Mouse (Mus musculus) hindbrain, embryonic 12.5 days (tissue): ENCODE measurements around the gene Flvcr1. TPM values are rescaled to one million over a fixed set of nuclear protein-coding genes. Genes with fewer than 3 reads are reported as not detected.

Experiments used
- ATAC-seq: fragments of 200-750 bp; cut with Nextera tagmentation; 2 replicates; pipeline ENCODE4 v1.8.0; 2017; ENCODE audit warnings: moderate TSS enrichment; ENCODE audit not compliant: low FRiP score
- H3K27ac ChIP-seq: fragments of 300-500 bp; sonication (generic); 2 replicates; pipeline ENCODE4 v1.5.1; 2016; ENCODE audit warnings: mild to moderate bottlenecking
- H3K27me3 ChIP-seq: fragments of 300-500 bp; sonication (generic); 2 replicates; pipeline ENCODE4 v1.6.1; 2016; ENCODE audit warnings: mild to moderate bottlenecking
- H3K36me3 ChIP-seq: fragments of 300-500 bp; sonication (generic); 2 replicates; pipeline ENCODE4 v1.6.1; 2016; ENCODE audit warnings: mild to moderate bottlenecking
- H3K4me1 ChIP-seq: fragments of 300-500 bp; sonication (generic); 2 replicates; pipeline ENCODE4 v1.6.1; 2016
- H3K4me2 ChIP-seq: fragments of 300-500 bp; sonication (generic); replicated peaks from 2 replicates; pipeline ENCODE4 v1.6.1; 2016; ENCODE audit warnings: mild to moderate bottlenecking
- H3K4me3 ChIP-seq: fragments of 300-500 bp; sonication (generic); 2 replicates; pipeline ENCODE4 v1.5.1; 2016; ENCODE audit warnings: mild to moderate bottlenecking
- H3K9ac ChIP-seq: fragments of 300-500 bp; sonication (generic); 2 replicates; pipeline ENCODE4 v1.6.1; 2016; ENCODE audit warnings: mild to moderate bottlenecking, moderate library complexity
- H3K9me3 ChIP-seq: fragments of 300-500 bp; sonication (generic); replicated peaks from 2 replicates; pipeline ENCODE4 v1.6.1; 2016; ENCODE audit warnings: mild to moderate bottlenecking
- WGBS: fragments of 180-500 bp; shearing (Covaris S2); methylation state at CpG from one replicate; pipeline ENCODE4 v1.1.7; 2016; 5-methylcytosine and 5-hydroxymethylcytosine counted together
- polyA plus RNA-seq: library from polyadenylated mRNA; unstranded; fragments of >200 nt; fragmentation: Nextera tagmentation; extraction: Ambion mirVana; gene quantifications from 2 replicates; pipeline ENCODE4 v1.2.1, GENCODE M21; 2016

The Flvcr1 gene
- polyA plus RNA-seq, 1 experiment from 2014 or later = 9.6 TPM

- Histone ChIP-seq H3K27me3 (no peaks in the 10 kb centered on the region), H3K4me1 (peaks cover 30% of the 10 kb centered on the region), H3K4me3 (no peak overlapping the region), H3K36me3 (peaks cover 57% of the 10 kb centered on the region), H3K4me2 (no peak overlapping the region), H3K27ac (no peak overlapping the region), H3K9me3 (no peaks in the 10 kb centered on the region), H3K9ac (no peak overlapping the region)
- no peak for ATAC-seq
- 95% methylated on average over 8 of the region's 8 CpGs for WGBS
Observed at GRCm38 (mm10) chr1:190974191-190974590, 51.8 kb downstream of the Flvcr1 start.

DNA sequence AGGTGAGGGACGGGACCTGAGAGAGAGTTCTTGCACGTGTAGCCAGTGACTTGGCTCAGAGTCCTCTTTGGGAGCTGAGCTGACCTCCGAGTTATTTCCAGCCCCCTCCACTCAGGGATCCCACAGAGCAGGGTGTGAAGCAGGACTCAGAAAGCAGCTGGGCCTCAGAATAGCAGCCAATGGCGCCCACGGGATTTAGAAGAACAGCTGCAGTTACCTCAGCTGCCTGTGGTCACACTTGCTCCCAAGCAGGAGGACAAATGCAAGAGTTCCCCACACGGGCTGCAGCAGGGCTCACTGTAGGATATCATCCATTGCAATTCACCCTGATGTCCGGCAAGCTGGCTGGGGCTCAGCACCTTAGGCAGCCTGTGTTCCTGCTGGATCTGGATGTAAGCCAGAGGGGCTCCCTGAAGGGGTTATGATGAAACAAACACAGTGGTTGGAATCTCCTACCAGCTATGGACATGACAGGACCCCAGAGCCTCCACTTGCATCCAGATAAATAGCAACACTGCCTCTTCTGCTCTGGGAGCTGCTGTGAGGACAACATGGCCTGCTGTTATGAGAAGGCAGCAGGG, 53.3 kb downstream of the Flvcr1 start:
- 69% methylated on average over 7 of the region's 7 CpGs for WGBS
- no peaks in the 10 kb centered on the region for H3K27me3 ChIP-seq
- peaks cover 28% of the 10 kb centered on the region for H3K4me1 ChIP-seq
- no peak for ATAC-seq
- no peak overlapping the region for H3K27ac ChIP-seq
- H3K4me2 ChIP-seq = no peak overlapping the region
- H3K9ac ChIP-seq = no peak overlapping the region
- peaks cover 69% of the 10 kb centered on the region for H3K36me3 ChIP-seq
- H3K4me3 ChIP-seq = no peak overlapping the region
- no peaks in the 10 kb centered on the region for H3K9me3 ChIP-seq

- no peak overlapping the region for H3K4me2 ChIP-seq
- no peaks in the 10 kb centered on the region for H3K27me3 ChIP-seq
- 88% methylated on average over 14 of the region's 14 CpGs for WGBS
- no peak for ATAC-seq
- H3K9ac ChIP-seq = no peak overlapping the region
- no peak overlapping the region for H3K27ac ChIP-seq
- H3K36me3 ChIP-seq = peaks cover 77% of the 10 kb centered on the region
- no peak overlapping the region for H3K4me3 ChIP-seq
- peaks cover 20% of the 10 kb centered on the region for H3K4me1 ChIP-seq
- no peaks in the 10 kb centered on the region for H3K9me3 ChIP-seq
Observed at GRCm38 (mm10) chr1:190971708-190972610, 54.0 kb downstream of the Flvcr1 start.

DNA sequence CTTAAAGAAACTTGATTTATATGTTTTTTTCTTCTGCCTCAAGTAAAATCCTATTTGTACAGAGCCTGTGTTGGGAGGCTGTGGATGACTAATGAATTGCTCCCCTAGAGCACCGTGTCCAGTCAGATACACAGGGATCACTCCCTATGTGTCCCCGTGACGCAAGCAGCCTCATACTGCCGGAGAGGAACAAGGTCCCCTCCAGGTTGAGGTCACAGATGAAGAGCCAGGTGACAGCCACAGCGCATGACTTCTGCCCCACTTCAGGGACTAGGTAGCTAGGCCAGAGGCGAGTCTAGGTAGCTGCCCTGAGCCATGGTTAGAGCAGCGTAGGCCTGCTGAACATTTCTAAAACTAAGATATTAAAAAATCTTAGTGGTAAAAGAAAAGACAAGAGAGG, 57.9 kb downstream of the Flvcr1 start:
- no peak for ATAC-seq
- Histone ChIP-seq H3K4me1 (0 out of 2 replicates have a peak, but pooled peaks cover 2% of the 10 kb centered on the region), H3K27me3 (no peaks in the 10 kb centered on the region), H3K4me3 (no peak overlapping the region), H3K9me3 (no peaks in the 10 kb centered on the region), H3K4me2 (no peak overlapping the region), H3K27ac (no peak overlapping the region), H3K9ac (no peak overlapping the region), H3K36me3 (peaks cover 88% of the 10 kb centered on the region)
- 92% methylated on average over 7 of the region's 7 CpGs for WGBS

DNA sequence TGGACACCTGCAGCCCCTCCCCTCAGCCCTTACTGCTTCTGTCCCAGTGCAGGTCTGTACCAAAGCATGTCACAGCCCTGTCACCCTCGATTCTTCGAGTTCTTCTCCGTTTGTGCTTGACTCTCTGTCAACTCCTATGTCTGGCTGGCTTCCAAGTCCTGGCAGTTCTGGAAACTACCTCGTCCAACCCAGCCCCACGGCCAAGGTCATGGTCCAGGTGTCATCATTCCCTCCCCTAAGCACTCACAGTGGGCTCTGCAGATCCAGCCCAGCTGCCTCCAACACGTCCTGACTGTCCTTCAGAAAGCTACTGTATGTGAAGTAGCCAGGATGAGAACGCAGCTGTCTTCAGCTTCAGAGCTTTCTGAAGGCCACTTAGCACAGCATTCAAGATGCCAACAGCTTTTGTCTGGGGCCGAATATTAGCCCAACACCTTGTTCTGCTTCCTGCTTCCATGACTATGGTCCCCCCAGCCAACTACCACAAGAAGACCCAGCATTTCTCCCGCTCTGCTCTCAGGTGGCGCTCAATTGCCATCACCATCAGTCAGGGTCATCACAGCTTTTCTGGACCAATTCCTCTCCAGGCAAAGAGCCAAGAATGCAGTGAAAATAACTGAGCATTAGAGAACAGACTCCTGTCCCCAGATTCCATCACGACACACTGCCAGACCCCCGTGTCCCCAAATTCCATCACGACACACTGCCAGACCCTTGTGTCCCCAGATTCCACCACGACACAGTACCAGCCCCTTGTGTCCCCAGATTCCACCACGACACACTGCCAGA, 60.8 kb downstream of the Flvcr1 start:
- Histone ChIP-seq H3K4me1 (no peaks in the 10 kb centered on the region), H3K9ac (no peak overlapping the region), H3K9me3 (no peaks in the 10 kb centered on the region), H3K27me3 (no peaks in the 10 kb centered on the region), H3K36me3 (peaks cover 88% of the 10 kb centered on the region), H3K4me2 (no peak overlapping the region), H3K27ac (no peak overlapping the region), H3K4me3 (no peak overlapping the region)
- 86% methylated on average over 15 of the region's 15 CpGs for WGBS
- no peak for ATAC-seq

DNA sequence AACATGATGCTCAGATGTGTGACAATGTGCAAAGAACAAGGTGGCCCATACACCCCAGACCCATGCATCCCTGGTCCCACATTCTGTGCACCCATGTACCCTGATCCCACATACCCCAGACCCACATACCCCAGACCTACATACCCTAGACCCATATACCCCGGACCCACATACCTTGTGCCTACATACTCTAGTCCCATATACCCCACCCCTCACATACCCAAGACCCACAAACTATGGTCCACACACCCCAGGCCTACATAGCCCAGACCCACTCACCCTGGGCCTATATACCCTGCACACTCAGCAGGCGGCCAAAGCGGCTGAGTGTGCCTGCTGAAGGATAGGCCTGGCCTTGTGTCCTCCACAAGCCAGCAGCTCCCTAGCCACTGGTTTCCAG, 63.2 kb downstream of the Flvcr1 start:
- H3K4me1 ChIP-seq = no peaks in the 10 kb centered on the region
- no peaks in the 10 kb centered on the region for H3K9me3 ChIP-seq
- H3K27ac ChIP-seq = no peak overlapping the region
- no peak overlapping the region for H3K4me3 ChIP-seq
- no peak overlapping the region for H3K4me2 ChIP-seq
- ATAC-seq = no peak
- no peak overlapping the region for H3K9ac ChIP-seq
- WGBS = 91% methylated on average over 3 of the region's 3 CpGs
- H3K36me3 ChIP-seq = peaks cover 91% of the 10 kb centered on the region
- no peaks in the 10 kb centered on the region for H3K27me3 ChIP-seq

DNA sequence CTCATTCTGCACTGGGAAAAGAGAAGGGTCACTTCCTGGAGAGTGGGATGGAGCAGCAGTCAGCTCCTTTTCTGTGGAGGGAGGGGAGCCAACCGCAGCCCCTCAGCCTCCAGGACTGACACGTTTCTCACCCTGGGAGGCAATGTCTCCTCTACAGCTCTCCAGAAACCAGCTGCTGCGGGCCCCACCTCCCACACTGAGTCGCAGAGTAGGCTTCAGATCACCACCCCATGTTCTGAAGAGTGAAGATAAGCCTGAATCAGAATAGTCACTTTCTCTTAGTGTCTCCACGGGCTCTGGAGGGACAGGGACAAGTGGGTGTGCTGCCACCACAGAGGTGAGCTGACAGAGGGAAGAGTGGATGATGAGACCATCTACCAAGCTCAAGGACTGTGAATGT, 67.1 kb downstream of the Flvcr1 start:
- no peak for ATAC-seq
- H3K9ac ChIP-seq = no peak overlapping the region

More for the DNA sequence above, 67.1 kb downstream of the Flvcr1 start:
- 88% methylated on average over 5 of the region's 5 CpGs for WGBS
- Histone ChIP-seq H3K4me1 (no peaks in the 10 kb centered on the region), H3K27me3 (no peaks in the 10 kb centered on the region), H3K4me3 (no peak overlapping the region), H3K36me3 (peaks cover 91% of the 10 kb centered on the region), H3K27ac (no peak overlapping the region), H3K4me2 (no peak overlapping the region), H3K9me3 (no peaks in the 10 kb centered on the region)

Other genes with a start within 250 kb of the Flvcr1 start
- 23.9 and 29.1 TPM in 2 replicates for gene Rps6kc1, start 114.4 kb downstream of the Flvcr1 start, polyA plus RNA-seq
- gene Angel2, start 101.0 kb downstream of the Flvcr1 start, polyA plus RNA-seq = 63.1 and 64.4 TPM in 2 replicates
- gene Vash2, start 46.9 kb downstream of the Flvcr1 start, polyA plus RNA-seq = 81.0 and 94.6 TPM in 2 replicates
- not detected in 2 replicates for gene Spata45, start 10.5 kb upstream of the Flvcr1 start, polyA plus RNA-seq
- 14.5 and 17.6 TPM in 2 replicates for gene Tatdn3, start 36.8 kb upstream of the Flvcr1 start, polyA plus RNA-seq
- 12.6 and 15.8 TPM in 2 replicates for gene Nsl1, start 36.9 kb upstream of the Flvcr1 start, polyA plus RNA-seq
- 2.8 and 3.8 TPM in 2 replicates for gene Batf3, start 71.7 kb upstream of the Flvcr1 start, polyA plus RNA-seq
- gene Fam71a, start 138.7 kb upstream of the Flvcr1 start, polyA plus RNA-seq = not detected in 2 replicates
- gene Atf3, start 191.9 kb upstream of the Flvcr1 start, polyA plus RNA-seq = 1.9 and 2.7 TPM in 2 replicates